Mouse (Mus musculus): ENCODE data around the gene Mfap5.
A peak's percentile ranks its signal among the peaks of the same experiment; 100 is the strongest.

GRCm38 (mm10) chr6:122545948-122546347 is 40.3 kb downstream of the Mfap5 start:
- TF ChIP-seq SIN3A (IDR thresholded peaks at IDR 0.05; ENCODE audit: low read length) (no peak), USF1 (IDR thresholded peaks at IDR 0.05; ENCODE audit: low read depth, low read length) (no peak), MYC (IDR thresholded peaks at IDR 0.05; ENCODE audit: low read depth, low read length) (no peak), MAFK (IDR thresholded peaks at IDR 0.05; ENCODE audit: insufficient replicate concordance, low read length) (peak; percentile 47; the same call in 1 of the 2 replicates), CTCF (conservative IDR thresholded peaks at IDR 0.05 in 1 of 2, IDR thresholded peaks at IDR 0.05 in 1 of 2; ENCODE audit: low read depth in 2 of 2, low read length in 2 of 2) (no peak), MAZ (IDR thresholded peaks at IDR 0.05; ENCODE audit: low read depth, low read length) (no peak), CHD1 (IDR thresholded peaks at IDR 0.05; ENCODE audit: low read depth, low read length) (no peak), POLR2A (IDR thresholded peaks at IDR 0.05; ENCODE audit: low read depth, low read length) (no peak), MAX (IDR thresholded peaks at IDR 0.05; ENCODE audit: low read length) (no peak), RCOR1 (conservative IDR thresholded peaks at IDR 0.05; ENCODE audit: low read depth, low read length) (no peak), ZNF384 (IDR thresholded peaks at IDR 0.05; ENCODE audit: low read depth, low read length) (no peak)
